Mouse (Mus musculus): Measurements from ENCODE around the gene Srgap3. TPM values are rescaled to one million over a fixed set of nuclear protein-coding genes. Genes with fewer than 3 reads are reported as not detected.

Gene Srgap3
- total RNA-seq, 1 experiment from 2014 or later: 9.6 TPM

DNA sequence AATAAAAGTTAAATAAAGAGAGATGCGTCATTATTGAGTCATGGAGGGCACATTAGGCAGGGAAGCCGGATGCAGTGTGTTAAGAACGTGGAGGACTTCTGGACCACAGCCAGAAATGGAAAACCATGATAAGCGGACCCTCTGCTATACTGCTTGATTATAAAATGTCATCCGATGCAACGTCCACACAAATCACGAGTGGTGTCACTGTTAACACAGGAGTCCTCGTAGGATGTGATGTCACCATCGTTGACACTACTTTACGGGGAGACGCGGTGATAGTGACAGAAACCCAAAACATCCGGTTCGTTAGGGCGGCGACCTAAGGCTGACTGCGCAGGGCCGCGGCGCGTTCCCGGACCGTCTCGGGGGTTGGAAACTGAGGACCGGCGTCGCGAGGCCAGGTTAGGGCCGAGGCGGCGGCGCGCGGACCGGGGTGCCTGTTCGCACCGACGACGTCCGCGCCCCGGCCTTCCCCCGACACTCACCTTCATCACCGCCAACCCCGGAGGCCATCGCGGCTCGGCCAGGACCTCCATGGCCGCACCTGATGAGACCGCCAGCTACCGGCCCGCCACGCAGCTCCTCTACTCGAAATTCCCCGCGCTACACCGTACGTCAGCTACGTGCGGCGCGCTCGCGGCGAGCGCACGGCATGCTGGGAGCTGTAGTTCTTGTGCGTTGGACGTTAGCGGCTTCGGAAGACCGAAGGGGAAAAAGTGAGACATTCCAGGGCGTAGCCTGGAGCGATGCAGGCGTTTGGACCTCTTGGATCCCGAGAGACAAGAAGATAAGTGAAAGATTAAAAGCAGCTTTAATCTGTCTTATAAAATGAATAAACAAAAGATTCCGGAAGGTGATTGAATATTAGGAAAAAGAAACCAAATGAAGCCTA is 250.8 kb downstream of the Srgap3 start, which contains the start of gene Rad18:
Rad18 (minus strand) TSS at position 631 of the 895 bp plus-strand sequence.
- peak; percentile 89 to 92 for ATAC-seq (replicated peaks in 1 of 2; ENCODE audit: insufficient read depth in 1 of 2, low FRiP score in 2 of 2, low TSS enrichment in 1 of 2, low read depth in 1 of 2, poor library complexity in 2 of 2, severe bottlenecking in 2 of 2)

DNA sequence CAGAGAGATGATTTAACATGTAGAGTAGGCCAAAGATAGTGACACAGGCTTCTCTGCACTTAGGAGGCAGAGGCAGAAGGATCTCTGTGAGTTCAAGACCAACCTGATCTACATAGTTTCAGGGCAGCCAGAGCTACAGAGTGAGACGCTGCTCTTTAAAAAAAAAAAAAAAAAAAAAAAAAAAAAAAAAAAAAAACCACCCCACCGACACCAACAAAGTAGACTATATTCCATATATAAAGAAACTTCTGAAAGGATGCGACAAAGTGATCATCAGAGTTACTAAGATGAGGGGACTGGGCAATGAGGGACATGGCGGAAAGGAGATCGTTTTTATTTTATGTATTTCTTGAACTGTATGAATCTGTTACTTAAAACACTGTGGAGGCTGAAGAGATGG is 252.6 kb downstream of the Srgap3 start:
- no peak for ATAC-seq (replicated peaks in 1 of 2; ENCODE audit: insufficient read depth in 1 of 2, low FRiP score in 2 of 2, low TSS enrichment in 1 of 2, low read depth in 1 of 2, poor library complexity in 2 of 2, severe bottlenecking in 2 of 2)

DNA sequence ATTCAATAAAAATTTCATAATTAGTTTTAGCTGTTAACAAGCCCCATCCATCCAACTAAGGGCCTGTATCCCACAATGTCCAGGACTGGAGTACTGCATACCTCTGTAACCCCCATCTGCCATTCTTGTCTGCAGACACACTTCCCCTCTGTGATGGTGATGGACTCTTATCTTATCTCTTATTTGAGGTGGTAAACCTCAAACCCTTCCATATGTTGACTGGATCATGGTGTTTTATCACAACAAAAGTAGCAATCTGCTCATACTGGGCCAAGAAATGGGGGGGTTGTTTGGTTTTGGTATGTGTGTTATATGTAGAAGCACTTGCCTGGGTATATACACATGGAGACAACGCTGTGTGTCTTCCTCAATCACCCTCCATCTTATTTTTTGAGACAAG is 255.5 kb downstream of the Srgap3 start:
- no peak for ATAC-seq (replicated peaks in 1 of 2; ENCODE audit: insufficient read depth in 1 of 2, low FRiP score in 2 of 2, low TSS enrichment in 1 of 2, low read depth in 1 of 2, poor library complexity in 2 of 2, severe bottlenecking in 2 of 2)

GRCm38 (mm10) chr6:112688033-112688432 is 259.0 kb downstream of the Srgap3 start:
- ATAC-seq (replicated peaks in 1 of 2; ENCODE audit: insufficient read depth in 1 of 2, low FRiP score in 2 of 2, low TSS enrichment in 1 of 2, low read depth in 1 of 2, poor library complexity in 2 of 2, severe bottlenecking in 2 of 2): no peak

DNA sequence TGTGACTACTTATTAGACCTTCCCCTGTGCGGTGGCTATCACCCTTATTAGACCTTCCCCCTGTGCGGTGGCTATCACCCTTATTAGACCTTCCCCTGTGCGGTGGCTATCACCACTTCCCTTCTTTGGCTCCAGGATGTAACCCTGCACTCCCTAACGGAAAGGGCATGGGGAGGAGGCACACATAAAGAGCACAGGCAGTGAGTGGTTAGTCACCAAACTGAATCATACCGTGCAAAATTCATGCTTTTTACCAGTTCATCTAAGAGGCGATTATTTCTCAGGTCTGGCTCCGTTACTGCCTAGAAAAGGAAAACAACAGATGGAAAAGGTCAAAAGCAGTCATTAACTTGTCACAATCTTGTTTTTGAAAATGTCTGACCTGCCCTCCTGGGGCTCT is 260.6 kb downstream of the Srgap3 start:
- peak; percentile 59 to 83 for ATAC-seq (replicated peaks in 1 of 2; ENCODE audit: insufficient read depth in 1 of 2, low FRiP score in 2 of 2, low TSS enrichment in 1 of 2, low read depth in 1 of 2, poor library complexity in 2 of 2, severe bottlenecking in 2 of 2)

GRCm38 (mm10) chr6:112684065-112684464 is 263.0 kb downstream of the Srgap3 start:
- ATAC-seq (replicated peaks in 1 of 2; ENCODE audit: insufficient read depth in 1 of 2, low FRiP score in 2 of 2, low TSS enrichment in 1 of 2, low read depth in 1 of 2, poor library complexity in 2 of 2, severe bottlenecking in 2 of 2): no peak

Other genes starting within 250 kb of the Srgap3 start
- gene Thumpd3, start 99.0 kb upstream of the Srgap3 start, total RNA-seq (2017): 75.1 and 89.8 TPM in 2 replicates
- gene Setd5, start 130.1 kb upstream of the Srgap3 start, total RNA-seq (2017): 69.7 and 82.5 TPM in 2 replicates
- gene Lhfpl4, start 248.1 kb upstream of the Srgap3 start, total RNA-seq (2017): 0.69 TPM in 1 of 2 replicates, not detected in the other